Mouse (Mus musculus): Measurements from ENCODE around the gene Faim2. TPM values are rescaled to one million over a fixed set of nuclear protein-coding genes. Genes with fewer than 3 reads are reported as not detected.

Gene Faim2
- polyA plus RNA-seq, 1 experiment from 2014 or later = 1.6 TPM

- Histone ChIP-seq H3K4me3 (ENCODE audit: low read depth, low read length) (no peak overlapping the region), H3K27me3 (replicated peaks; ENCODE audit: control insufficient read depth, insufficient read depth, low read length) (no peaks in the 10 kb centered on the region), H3K4me1 (replicated peaks; ENCODE audit: control insufficient read depth, insufficient read depth, low read length) (no peaks in the 10 kb centered on the region), H3K9ac (ENCODE audit: low read depth, low read length) (no peak overlapping the region), H3K9me3 (ENCODE audit: control insufficient read depth) (no peaks in the 10 kb centered on the region), H3K27ac (ENCODE audit: low read depth, low read length) (no peak overlapping the region), H3K4me2 (replicated peaks; ENCODE audit: low read depth) (no peak overlapping the region), H3K36me3 (ENCODE audit: control insufficient read depth, insufficient read depth) (no peaks in the 10 kb centered on the region)
- no peak for TF ChIP-seq CTCF (IDR thresholded peaks at IDR 0.05; ENCODE audit: low read depth)
- 62% methylated on average over 11 of the region's 11 CpGs for WGBS
- no peak for ATAC-seq
Observed at GRCm38 (mm10) chr15:99536889-99537862, 9.2 kb upstream of the Faim2 start.

- peak; percentile 17; the same call in 1 of the 2 replicates for TF ChIP-seq CTCF (IDR thresholded peaks at IDR 0.05; ENCODE audit: low read depth)
- Histone ChIP-seq H3K9me3 (ENCODE audit: control insufficient read depth) (no peaks in the 10 kb centered on the region), H3K27ac (ENCODE audit: low read depth, low read length) (no peak overlapping the region), H3K4me3 (ENCODE audit: low read depth, low read length) (no peak overlapping the region), H3K27me3 (replicated peaks; ENCODE audit: control insufficient read depth, insufficient read depth, low read length) (peaks cover 13% of the 10 kb centered on the region; the same call in 1 of the 2 replicates), H3K36me3 (ENCODE audit: control insufficient read depth, insufficient read depth) (no peaks in the 10 kb centered on the region), H3K4me2 (replicated peaks; ENCODE audit: low read depth) (no peak overlapping the region), H3K9ac (ENCODE audit: low read depth, low read length) (no peak overlapping the region), H3K4me1 (replicated peaks; ENCODE audit: control insufficient read depth, insufficient read depth, low read length) (no peaks in the 10 kb centered on the region)
- 59% methylated on average over 3 of the region's 3 CpGs for WGBS
- no peak for ATAC-seq
Observed at GRCm38 (mm10) chr15:99532023-99532422, 4.1 kb upstream of the Faim2 start.

DNA sequence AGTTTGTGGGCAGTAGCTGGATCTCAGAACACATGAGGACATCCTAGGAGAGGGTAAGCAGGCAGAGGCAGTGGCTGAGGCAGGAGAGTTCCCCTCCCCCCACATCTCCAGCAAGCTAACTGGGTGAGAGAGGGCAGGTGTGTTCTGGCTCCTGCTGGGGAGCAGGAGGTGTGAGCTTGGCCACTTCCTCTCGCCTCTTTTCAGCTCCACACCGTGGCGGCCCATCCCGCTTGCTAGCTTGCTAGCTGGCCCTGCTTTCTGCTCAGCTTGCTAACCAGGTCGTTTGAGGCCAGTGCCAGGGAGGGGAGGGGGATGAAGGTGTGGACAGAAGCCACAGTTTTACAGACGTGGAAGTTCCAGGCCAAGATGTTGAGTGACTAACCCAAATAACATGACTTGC lies 3.2 kb upstream of the Faim2 start:
- Histone ChIP-seq H3K36me3 (ENCODE audit: control insufficient read depth, insufficient read depth) (no peaks in the 10 kb centered on the region), H3K27me3 (replicated peaks; ENCODE audit: control insufficient read depth, insufficient read depth, low read length) (peaks cover 13% of the 10 kb centered on the region; the same call in 1 of the 2 replicates), H3K4me2 (replicated peaks; ENCODE audit: low read depth) (no peak overlapping the region), H3K9ac (ENCODE audit: low read depth, low read length) (no peak overlapping the region), H3K4me3 (ENCODE audit: low read depth, low read length) (no peak overlapping the region), H3K9me3 (ENCODE audit: control insufficient read depth) (no peaks in the 10 kb centered on the region), H3K27ac (ENCODE audit: low read depth, low read length) (no peak overlapping the region), H3K4me1 (replicated peaks; ENCODE audit: control insufficient read depth, insufficient read depth, low read length) (no peaks in the 10 kb centered on the region)
- ATAC-seq = no peak
- TF ChIP-seq CTCF (IDR thresholded peaks at IDR 0.05; ENCODE audit: low read depth) = no peak
- WGBS = 39% methylated on average over 6 of the region's 6 CpGs

DNA sequence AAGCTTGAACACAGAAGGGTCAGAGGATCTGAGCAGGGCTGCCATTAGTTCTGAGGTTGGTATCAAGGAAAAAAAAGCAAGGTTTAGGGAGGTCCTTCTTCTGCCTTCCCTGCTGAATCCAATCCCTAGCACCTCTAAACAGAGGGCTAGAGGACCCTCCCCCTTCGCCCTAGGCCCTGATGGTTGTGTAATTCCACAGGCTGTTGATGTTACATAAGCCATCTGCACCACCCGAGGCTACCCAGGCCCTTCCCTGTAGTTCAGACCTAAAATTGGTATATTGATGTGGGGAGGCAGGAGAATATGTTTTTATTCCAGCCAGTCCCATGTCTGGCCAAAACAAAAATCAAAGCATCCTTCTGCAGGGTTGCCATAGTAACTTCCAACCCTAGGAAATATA lies 1.3 kb downstream of the Faim2 start:
- no peak overlapping the region for H3K9ac ChIP-seq (ENCODE audit: low read depth, low read length)
- peaks cover 13% of the 10 kb centered on the region; the same call in 1 of the 2 replicates for H3K27me3 ChIP-seq (replicated peaks; ENCODE audit: control insufficient read depth, insufficient read depth, low read length)
- no peak overlapping the region for H3K4me2 ChIP-seq (replicated peaks; ENCODE audit: low read depth)
- H3K27ac ChIP-seq (ENCODE audit: low read depth, low read length) = no peak overlapping the region
- 51% methylated on average over 2 of the region's 2 CpGs for WGBS
- H3K4me3 ChIP-seq (ENCODE audit: low read depth, low read length) = no peak overlapping the region
- no peak for TF ChIP-seq CTCF (IDR thresholded peaks at IDR 0.05; ENCODE audit: low read depth)
- no peak for ATAC-seq
- no peaks in the 10 kb centered on the region for H3K4me1 ChIP-seq (replicated peaks; ENCODE audit: control insufficient read depth, insufficient read depth, low read length)
- H3K9me3 ChIP-seq (ENCODE audit: control insufficient read depth) = no peaks in the 10 kb centered on the region
- H3K36me3 ChIP-seq (ENCODE audit: control insufficient read depth, insufficient read depth) = no peaks in the 10 kb centered on the region

GRCm38 (mm10) chr15:99520306-99520705 lies 7.7 kb downstream of the Faim2 start:
- H3K27me3 ChIP-seq (replicated peaks; ENCODE audit: control insufficient read depth, insufficient read depth, low read length) = no peaks in the 10 kb centered on the region
- ATAC-seq = no peak
- H3K9me3 ChIP-seq (ENCODE audit: control insufficient read depth) = no peaks in the 10 kb centered on the region
- WGBS = 66% methylated on average over 7 of the region's 7 CpGs
- no peak overlapping the region for H3K9ac ChIP-seq (ENCODE audit: low read depth, low read length)
- no peaks in the 10 kb centered on the region for H3K36me3 ChIP-seq (ENCODE audit: control insufficient read depth, insufficient read depth)
- no peak for TF ChIP-seq CTCF (IDR thresholded peaks at IDR 0.05; ENCODE audit: low read depth)
- no peak overlapping the region for H3K4me2 ChIP-seq (replicated peaks; ENCODE audit: low read depth)
- H3K27ac ChIP-seq (ENCODE audit: low read depth, low read length) = no peak overlapping the region
- no peaks in the 10 kb centered on the region for H3K4me1 ChIP-seq (replicated peaks; ENCODE audit: control insufficient read depth, insufficient read depth, low read length)
- no peak overlapping the region for H3K4me3 ChIP-seq (ENCODE audit: low read depth, low read length)

GRCm38 (mm10) chr15:99519626-99520025 lies 8.3 kb downstream of the Faim2 start:
- WGBS = 91% methylated on average over 9 of the region's 9 CpGs
- Histone ChIP-seq H3K27me3 (replicated peaks; ENCODE audit: control insufficient read depth, insufficient read depth, low read length) (no peaks in the 10 kb centered on the region), H3K9me3 (ENCODE audit: control insufficient read depth) (no peaks in the 10 kb centered on the region), H3K9ac (ENCODE audit: low read depth, low read length) (no peak overlapping the region), H3K36me3 (ENCODE audit: control insufficient read depth, insufficient read depth) (no peaks in the 10 kb centered on the region), H3K4me1 (replicated peaks; ENCODE audit: control insufficient read depth, insufficient read depth, low read length) (no peaks in the 10 kb centered on the region), H3K27ac (ENCODE audit: low read depth, low read length) (no peak overlapping the region), H3K4me3 (ENCODE audit: low read depth, low read length) (no peak overlapping the region), H3K4me2 (replicated peaks; ENCODE audit: low read depth) (no peak overlapping the region)
- no peak for ATAC-seq
- no peak for TF ChIP-seq CTCF (IDR thresholded peaks at IDR 0.05; ENCODE audit: low read depth)
